Mouse (Mus musculus) intestine, embryonic 16.5 days (tissue): ENCODE measurements around the gene Ankib1. TPM values are rescaled to one million over a fixed set of nuclear protein-coding genes. Genes with fewer than 3 reads are reported as not detected.
"Not testable (repeated sequence)": the region's sequence is repeated elsewhere in the genome, so short reads cannot be mapped to it uniquely, and the experiment has no call there.

Experiments used
- ATAC-seq: fragments of 200-750 bp; cut with Nextera tagmentation; 2 replicates; pipeline ENCODE4 v1.8.0; 2017; ENCODE audit warnings: moderate TSS enrichment, moderate library complexity
- H3K27ac ChIP-seq: fragments of 300-500 bp; sonication (generic); 2 replicates; pipeline ENCODE4 v1.5.1; 2014; ENCODE audit warnings: mild to moderate bottlenecking, low read length
- H3K27me3 ChIP-seq: fragments of 300-500 bp; sonication (generic); replicated peaks from 2 replicates; pipeline ENCODE4 v1.6.1; 2014; ENCODE audit warnings: low read length, control low read depth, mixed read lengths; ENCODE audit not compliant: control insufficient read depth, insufficient read depth
- H3K36me3 ChIP-seq: fragments of 300-500 bp; sonication (generic); 2 replicates; pipeline ENCODE4 v1.6.1; 2014; ENCODE audit warnings: low read length, control low read depth; ENCODE audit not compliant: control insufficient read depth, insufficient read depth
- H3K4me1 ChIP-seq: fragments of 300-500 bp; sonication (generic); 2 replicates; pipeline ENCODE4 v1.6.1; 2014; ENCODE audit warnings: low read length, control low read depth, mixed read lengths; ENCODE audit not compliant: control insufficient read depth, insufficient read depth
- H3K4me2 ChIP-seq: fragments of 300-500 bp; sonication (generic); 2 replicates; pipeline ENCODE4 v1.6.1; 2014; ENCODE audit warnings: low read depth, low read length, control low read depth
- H3K4me3 ChIP-seq: fragments of 300-500 bp; sonication (generic); 2 replicates; pipeline ENCODE4 v1.5.1; 2014; ENCODE audit warnings: mild to moderate bottlenecking, low read length
- H3K9ac ChIP-seq: fragments of 300-500 bp; sonication (generic); 2 replicates; pipeline ENCODE4 v1.6.1; 2014; ENCODE audit warnings: low read depth, low read length
- H3K9me3 ChIP-seq: fragments of 300-500 bp; sonication (generic); 2 replicates; pipeline ENCODE4 v1.6.1; 2016; ENCODE audit warnings: low read length, control low read depth; ENCODE audit not compliant: control insufficient read depth
- WGBS: fragments of 180-500 bp; shearing (Covaris S2); extraction: QIAGEN DNeasy Blood & Tissue Kit; methylation state at CpG from one replicate; pipeline ENCODE4 v1.1.7; 2014; 5-methylcytosine and 5-hydroxymethylcytosine counted together
- polyA plus RNA-seq: library from polyadenylated mRNA; unstranded; fragments of >200 nt; fragmentation: Nextera tagmentation; extraction: Ambion mirVana; gene quantifications from 2 replicates; pipeline ENCODE4 v1.2.1, GENCODE M21; 2015

Ankib1 gene
- polyA plus RNA-seq, 1 experiment from 2014 or later, result 5.0 TPM

GRCm38 (mm10) chr5:3652903-3653575 lies 149.7 kb downstream of the Ankib1 start:
- not testable (repeated sequence) for H3K9ac ChIP-seq, ATAC-seq, H3K36me3 ChIP-seq, H3K4me3 ChIP-seq, H3K9me3 ChIP-seq, H3K27me3 ChIP-seq, H3K4me1 ChIP-seq, H3K27ac ChIP-seq, H3K4me2 ChIP-seq
- 92% methylated on average over 14 of the region's 25 CpGs for WGBS

- Histone ChIP-seq H3K4me3 (no peak overlapping the region), H3K4me1 (no peaks in the 10 kb centered on the region), H3K4me2 (no peak overlapping the region), H3K27me3 (no peaks in the 10 kb centered on the region), H3K27ac (no peak overlapping the region), H3K9ac (no peak overlapping the region), H3K36me3 (no peaks in the 10 kb centered on the region), H3K9me3 (no peaks in the 10 kb centered on the region)
- no peak for ATAC-seq
- WGBS, result 86% methylated on average over 5 of the region's 5 CpGs
Observed at GRCm38 (mm10) chr5:3651621-3652020, 151.1 kb downstream of the Ankib1 start.

- Histone ChIP-seq H3K9me3 (no peaks in the 10 kb centered on the region), H3K27me3 (no peaks in the 10 kb centered on the region), H3K4me1 (no peaks in the 10 kb centered on the region), H3K4me2 (no peak within 1 kb of the TSS), H3K4me3 (no peak within 1 kb of the TSS), H3K9ac (no peak within 1 kb of the TSS), H3K36me3 (no peaks in the 10 kb centered on the region), H3K27ac (no peak within 1 kb of the TSS)
- ATAC-seq, result no peak
- 82% methylated on average over 6 of the region's 6 CpGs for WGBS
Observed at GRCm38 (mm10) chr5:3650881-3651280, 151.8 kb downstream of the Ankib1 start, which contains the start of gene Tmbim7. Gene Tmbim7 (plus strand): TSS chr5:3651181.

- H3K9me3 ChIP-seq, result no peaks in the 10 kb centered on the region
- H3K27me3 ChIP-seq, result no peaks in the 10 kb centered on the region
- no peak for ATAC-seq
- 0 out of 2 replicates have a peak, but pooled peaks cover 4% of the 10 kb centered on the region for H3K36me3 ChIP-seq
- WGBS, result 68% methylated on average over 4 of the region's 4 CpGs
- H3K4me3 ChIP-seq, result no peak overlapping the region
- no peak overlapping the region for H3K27ac ChIP-seq
- no peak overlapping the region for H3K4me2 ChIP-seq
- no peak overlapping the region for H3K9ac ChIP-seq
- H3K4me1 ChIP-seq, result peaks cover 6% of the 10 kb centered on the region
Observed at GRCm38 (mm10) chr5:3648849-3649210, 153.9 kb downstream of the Ankib1 start.

GRCm38 (mm10) chr5:3648206-3648848 lies 154.4 kb downstream of the Ankib1 start:
- H3K4me3 ChIP-seq, result no peak overlapping the region
- peak overlapping the region; percentile 22; the same call in 1 of the 2 replicates for H3K4me2 ChIP-seq
- WGBS, result 43% methylated on average over 4 of the region's 4 CpGs
- H3K9me3 ChIP-seq, result no peaks in the 10 kb centered on the region
- no peaks in the 10 kb centered on the region for H3K27me3 ChIP-seq
- H3K4me1 ChIP-seq, result peaks cover 6% of the 10 kb centered on the region
- H3K27ac ChIP-seq, result no peak overlapping the region
- H3K36me3 ChIP-seq, result peaks cover 4% of the 10 kb centered on the region; the same call in 1 of the 2 replicates
- peak; percentile 18 for ATAC-seq
- no peak overlapping the region for H3K9ac ChIP-seq

GRCm38 (mm10) chr5:3647708-3648121 lies 155.0 kb downstream of the Ankib1 start:
- H3K4me3 ChIP-seq, result peak overlapping the region; percentile 95
- under 1% methylated on average over 34 of the region's 46 CpGs for WGBS
- peak; percentile 96 for ATAC-seq

GRCm38 (mm10) chr5:3646991-3647707 lies 155.6 kb downstream of the Ankib1 start:
- no peaks in the 10 kb centered on the region for H3K27me3 ChIP-seq
- no peaks in the 10 kb centered on the region for H3K9me3 ChIP-seq
- H3K4me2 ChIP-seq, result peak overlapping the region; percentile 60
- peak overlapping the region; percentile 93 for H3K9ac ChIP-seq
- peak overlapping the region; percentile 95 for H3K4me3 ChIP-seq
- ATAC-seq, result peak; percentile 78
- peak overlapping the region; percentile 93 for H3K27ac ChIP-seq
- peaks cover 4% of the 10 kb centered on the region; the same call in 1 of the 2 replicates for H3K36me3 ChIP-seq
- WGBS, result 0% methylated on average over 55 of the region's 60 CpGs
- H3K4me1 ChIP-seq, result peaks cover 6% of the 10 kb centered on the region

More at GRCm38 (mm10) chr5:3647708-3648121, 155.0 kb downstream of the Ankib1 start:
- Histone ChIP-seq H3K9me3 (no peaks in the 10 kb centered on the region), H3K27me3 (no peaks in the 10 kb centered on the region), H3K27ac (peak overlapping the region; percentile 93), H3K4me1 (peaks cover 6% of the 10 kb centered on the region), H3K36me3 (peaks cover 4% of the 10 kb centered on the region; the same call in 1 of the 2 replicates), H3K4me2 (peak overlapping the region; percentile 60), H3K9ac (peak overlapping the region; percentile 93)

GRCm38 (mm10) chr5:3646539-3646938 lies 156.2 kb downstream of the Ankib1 start:
- Histone ChIP-seq H3K9me3 (no peaks in the 10 kb centered on the region), H3K36me3 (peaks cover 4% of the 10 kb centered on the region; the same call in 1 of the 2 replicates), H3K4me3 (peak overlapping the region; percentile 95), H3K4me2 (peak overlapping the region; percentile 60), H3K27me3 (no peaks in the 10 kb centered on the region), H3K27ac (no peak overlapping the region), H3K4me1 (peaks cover 6% of the 10 kb centered on the region), H3K9ac (peak overlapping the region; percentile 93)
- WGBS, result 24% methylated on average over 6 of the region's 6 CpGs
- no peak for ATAC-seq

- no peak for ATAC-seq
- no peak overlapping the region for H3K27ac ChIP-seq
- no peak overlapping the region for H3K4me2 ChIP-seq
- no peak overlapping the region for H3K4me3 ChIP-seq
- no peaks in the 10 kb centered on the region for H3K9me3 ChIP-seq
- H3K4me1 ChIP-seq, result peaks cover 6% of the 10 kb centered on the region
- H3K9ac ChIP-seq, result no peak overlapping the region
- H3K36me3 ChIP-seq, result peaks cover 4% of the 10 kb centered on the region; the same call in 1 of the 2 replicates
- 84% methylated on average over 6 of the region's 6 CpGs for WGBS
- H3K27me3 ChIP-seq, result no peaks in the 10 kb centered on the region
Observed at GRCm38 (mm10) chr5:3645326-3645725, 157.4 kb downstream of the Ankib1 start.
